Mouse (Mus musculus) lung, adult 2 months (tissue): ENCODE data around the gene E030025P04Rik. TPM values are rescaled to one million over a fixed set of nuclear protein-coding genes. Genes with fewer than 3 reads are reported as not detected.
A peak's percentile ranks its signal among the peaks of the same experiment; 100 is the strongest.

Experiments
- DNase-seq: peaks from one replicate; pipeline ENCODE4 v3.0.0; 2022
- H3K4me1 ChIP-seq: fragments of 200-500 bp; 2 replicates; pipeline ENCODE4 v1.6.1; 2011; ENCODE audit warnings: low read length; ENCODE audit not compliant: control insufficient read depth, insufficient read depth
- H3K4me3 ChIP-seq: fragments of 200-500 bp; replicated peaks from 2 replicates; pipeline ENCODE3; 2011; ENCODE audit warnings: low read depth, mild to moderate bottlenecking, control low read depth, low read length; ENCODE audit errors: extremely low read depth
- CTCF ChIP-seq: fragments of 200-500 bp; IDR thresholded peaks from 2 replicates; pipeline ENCODE4 v1.5.1; 2011; ENCODE audit warnings: mild to moderate bottlenecking, low read length, control low read depth; ENCODE audit not compliant: insufficient read depth
- POLR2A ChIP-seq: fragments of 200-500 bp; IDR thresholded peaks from 2 replicates; pipeline ENCODE4 v1.6.1; 2011; ENCODE audit warnings: low read depth, mild to moderate bottlenecking, control low read depth, low read length, borderline replicate concordance; ENCODE audit errors: extremely low read depth
- WGBS: fragments of 180-500 bp; shearing (Covaris S2); methylation state at CpG from one replicate; pipeline ENCODE4 v1.1.7; 2018; 5-methylcytosine and 5-hydroxymethylcytosine counted together
- polyA plus RNA-seq: library from polyadenylated mRNA; depleted of rRNA; stranded (reverse); fragments of >200 nt; gene quantifications from 2 replicates; pipeline ENCODE4 v1.2.3, GENCODE M21; 2012; rRNA removed

E030025P04Rik gene
- polyA plus RNA-seq = 0.11 and 0.25 TPM in 2 replicates

DNA sequence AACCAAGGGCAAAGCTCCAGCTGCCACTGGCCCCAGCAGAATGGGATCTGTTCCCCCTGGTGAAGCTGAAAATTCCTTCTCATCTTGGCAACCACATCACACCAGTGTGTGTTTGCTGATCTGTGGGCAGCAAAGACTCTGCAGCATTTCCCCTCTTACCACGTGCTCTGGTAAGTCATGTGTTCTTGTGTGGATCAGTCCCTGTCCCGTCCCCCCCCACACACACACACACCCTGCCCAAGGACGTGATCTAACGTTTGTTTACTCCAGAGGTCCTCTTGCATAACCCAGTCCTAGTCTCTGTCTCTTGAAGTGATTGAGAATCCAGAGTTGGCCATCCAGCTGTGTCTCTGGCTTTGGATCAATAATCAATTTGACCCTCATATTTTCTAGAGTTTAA is at the start of gene E030025P04Rik:
Gene E030025P04Rik, minus strand, starts transcription at position 134 of the 400 bp plus-strand sequence.
- Histone ChIP-seq H3K4me3 (no peak within 1 kb of the TSS), H3K4me1 (0 out of 2 replicates have a peak, but pooled peaks cover 4% of the 10 kb centered on the region)
- TF ChIP-seq POLR2A (no peak), CTCF (no peak)
- DNase-seq = peak; percentile 18
- 39% methylated on average over 4 of the region's 4 CpGs for WGBS

DNA sequence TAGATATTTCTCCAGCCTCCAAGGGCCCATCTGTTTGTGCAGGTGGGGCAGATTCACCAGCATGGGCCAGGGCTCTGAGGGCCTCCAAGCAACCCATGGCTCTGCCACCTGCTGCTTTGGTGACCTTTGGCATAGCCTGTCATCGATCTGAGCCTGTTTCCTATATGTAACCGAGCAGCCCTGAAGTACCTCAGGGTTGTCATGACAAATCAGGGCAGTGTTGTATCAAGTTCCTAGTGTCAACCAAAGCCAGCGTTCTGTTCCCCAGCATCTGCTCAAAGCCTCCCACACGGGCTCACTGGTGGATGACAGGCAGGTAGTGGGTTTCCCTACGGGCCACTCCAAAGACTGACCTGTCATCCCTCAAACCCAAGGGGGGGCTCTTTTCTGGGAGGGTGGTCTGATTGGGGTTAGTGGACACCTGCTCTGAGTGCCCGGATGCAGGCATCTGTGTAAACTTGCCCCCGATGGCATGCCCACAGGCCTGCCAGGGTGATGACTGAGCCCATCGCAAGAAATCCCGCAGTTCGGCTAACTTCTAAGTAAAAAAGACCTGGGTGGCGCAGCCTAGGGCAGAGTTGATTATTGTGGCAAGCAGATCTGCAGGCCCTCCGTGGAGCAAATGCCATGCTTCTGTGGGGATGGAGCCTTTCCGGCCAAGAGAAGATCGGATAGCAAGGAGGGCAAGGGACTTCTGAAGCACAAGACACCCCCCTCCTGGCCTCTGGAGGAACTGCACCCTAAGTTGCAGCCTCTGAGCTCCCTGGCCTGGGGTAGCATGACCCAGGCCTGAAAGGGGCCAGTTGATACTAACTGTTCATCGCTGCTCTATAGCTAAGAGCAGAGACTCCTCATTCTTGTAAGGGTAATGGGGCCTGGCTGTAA is 48.7 kb upstream of the E030025P04Rik start:
- peak; percentile 72 for DNase-seq
- WGBS = 55% methylated on average over 15 of the region's 15 CpGs
- no peaks in the 10 kb centered on the region for H3K4me1 ChIP-seq

DNA sequence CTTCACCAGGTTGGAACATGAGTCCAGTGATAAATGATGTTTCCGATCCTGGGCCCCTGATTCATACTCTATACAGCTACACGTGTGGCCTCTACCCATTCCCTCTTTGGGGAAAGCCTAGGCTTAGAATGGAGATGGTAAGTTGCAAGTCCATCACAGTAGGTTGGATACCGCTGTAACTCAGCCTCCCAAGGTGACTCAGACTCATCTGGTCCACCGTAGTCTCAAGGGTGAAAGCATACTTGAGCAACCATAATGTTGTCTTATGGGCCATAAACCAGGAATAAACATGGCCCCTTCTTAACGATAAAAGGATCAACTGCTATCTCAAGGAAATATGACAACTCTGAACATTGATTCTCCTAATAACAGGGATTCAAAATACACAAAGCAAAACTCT is 44.1 kb upstream of the E030025P04Rik start:
- Histone ChIP-seq H3K4me1 (no peaks in the 10 kb centered on the region), H3K4me3 (no peak overlapping the region)
- TF ChIP-seq CTCF (no peak), POLR2A (no peak)
- DNase-seq = no peak
- 87% methylated on average over 5 of the region's 5 CpGs for WGBS

More for the DNA sequence above, 48.7 kb upstream of the E030025P04Rik start:
- TF ChIP-seq CTCF = peak; percentile 91
- TF ChIP-seq POLR2A = no peak
- no peak overlapping the region for H3K4me3 ChIP-seq

DNA sequence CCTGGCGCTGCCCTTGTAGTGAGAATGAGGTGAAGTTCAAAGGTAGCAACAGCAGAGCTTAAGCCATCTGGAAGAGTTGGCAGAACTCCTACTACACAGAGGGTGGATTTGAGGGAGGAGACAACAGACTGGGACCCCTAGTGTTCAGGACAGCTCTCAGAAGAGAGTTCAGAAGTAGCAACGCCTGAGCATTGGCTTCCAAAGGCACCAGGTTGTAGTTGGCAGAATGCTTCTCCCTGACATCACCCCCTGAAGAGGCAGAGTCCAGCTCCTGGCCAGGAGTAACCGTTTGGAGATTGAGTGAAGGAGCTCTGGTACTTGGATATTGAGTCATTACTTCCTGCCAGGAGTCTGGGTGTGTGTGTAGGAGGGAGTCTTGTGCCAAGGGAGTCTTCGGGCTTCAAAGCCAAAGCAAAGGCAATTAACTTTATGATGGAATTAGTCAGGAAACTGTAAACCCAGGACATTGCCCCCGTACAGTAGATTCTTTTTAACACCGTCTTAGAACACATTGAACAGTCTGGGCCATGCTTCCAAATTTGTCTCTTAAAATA is 43.5 kb upstream of the E030025P04Rik start:
- DNase-seq = no peak
- no peak overlapping the region for H3K4me3 ChIP-seq
- H3K4me1 ChIP-seq = no peaks in the 10 kb centered on the region
- WGBS = 55% methylated on average over 6 of the region's 6 CpGs
- TF ChIP-seq POLR2A (no peak), CTCF (no peak)

DNA sequence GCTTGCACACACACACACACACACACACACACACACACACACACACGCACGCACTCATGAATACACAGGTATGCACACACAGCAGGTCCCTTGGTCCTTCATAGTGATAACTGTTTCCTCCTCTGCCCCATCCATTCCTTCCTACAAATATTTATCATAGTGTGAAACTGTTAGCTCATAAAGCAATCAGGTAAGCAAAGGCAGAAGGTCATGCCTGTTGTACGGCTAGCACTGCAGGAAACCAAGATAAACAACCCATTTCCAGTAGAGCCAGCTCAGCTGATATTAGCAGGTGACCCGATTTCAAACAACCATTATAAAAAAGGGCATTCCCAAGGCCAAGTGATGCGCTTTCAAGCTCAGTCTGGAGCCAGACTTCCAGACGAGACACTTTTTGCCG is 36.9 kb upstream of the E030025P04Rik start:
- DNase-seq = no peak
- Histone ChIP-seq H3K4me1 (peaks cover 8% of the 10 kb centered on the region; the same call in 1 of the 2 replicates), H3K4me3 (no peak overlapping the region)
- WGBS = 56% methylated on average over 7 of the region's 7 CpGs
- TF ChIP-seq POLR2A (no peak), CTCF (no peak)

DNA sequence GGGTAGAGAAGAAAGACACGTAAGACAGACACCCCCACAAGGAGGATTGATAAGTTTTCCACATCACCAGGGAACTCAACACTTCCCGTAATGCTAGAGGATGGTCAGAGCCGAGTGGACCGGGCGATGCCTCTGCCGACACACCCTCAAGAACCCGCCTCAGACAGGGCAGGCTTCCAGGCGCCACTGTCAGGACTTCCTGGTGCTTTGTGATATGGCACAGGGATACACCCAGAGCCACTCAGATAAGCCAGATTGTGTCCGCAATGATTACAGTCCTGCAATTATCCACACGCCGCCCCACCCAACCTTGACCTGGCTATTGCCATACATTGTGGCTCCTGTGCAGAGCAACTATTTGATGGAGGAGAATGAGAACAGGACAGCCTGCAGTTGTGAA is 36.1 kb upstream of the E030025P04Rik start:
- TF ChIP-seq POLR2A (no peak), CTCF (no peak)
- 46% methylated on average over 11 of the region's 11 CpGs for WGBS
- no peak overlapping the region for H3K4me3 ChIP-seq
- DNase-seq = peak; percentile 47
- peaks cover 8% of the 10 kb centered on the region; the same call in 1 of the 2 replicates for H3K4me1 ChIP-seq

DNA sequence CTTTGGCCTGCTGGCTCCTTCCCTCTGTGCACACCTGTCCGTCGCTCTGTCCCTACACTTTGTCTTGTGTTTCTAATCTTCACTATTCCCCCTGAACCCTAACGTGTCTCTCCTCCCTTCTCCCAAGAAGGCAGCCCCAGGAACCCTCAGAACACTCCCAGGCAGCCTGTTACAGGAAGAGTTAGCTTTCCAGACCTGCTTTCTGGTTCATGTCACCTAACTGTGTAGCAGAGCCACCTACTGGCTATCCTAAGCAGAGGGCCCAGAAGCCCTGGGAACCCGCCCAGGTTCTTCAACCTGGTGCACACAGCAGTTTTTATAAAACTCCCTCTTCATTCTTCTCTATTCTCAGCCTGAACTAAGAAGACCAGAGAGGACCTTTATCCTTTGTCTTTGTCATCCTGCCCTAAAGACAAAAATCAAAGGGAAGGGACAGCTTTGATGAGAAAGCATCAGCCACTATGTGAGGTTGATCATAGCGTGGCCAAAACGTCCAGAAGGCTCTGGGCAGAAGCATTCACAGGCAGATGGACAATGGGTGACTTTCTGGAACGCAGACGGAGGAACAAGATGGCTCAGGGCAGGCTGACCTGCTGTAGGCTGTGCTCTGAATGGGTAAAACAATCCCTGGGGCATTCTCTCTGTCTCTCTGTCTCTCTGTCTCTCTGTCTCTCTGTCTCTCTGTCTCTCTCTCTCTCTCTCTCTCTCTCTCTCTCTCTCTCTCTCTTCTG is 34.8 kb upstream of the E030025P04Rik start:
- DNase-seq = peak; percentile 19
- Histone ChIP-seq H3K4me3 (no peak overlapping the region), H3K4me1 (peaks cover 11% of the 10 kb centered on the region)
- WGBS = 67% methylated on average over 8 of the region's 8 CpGs
- TF ChIP-seq CTCF = peak; percentile 42
- no peak for TF ChIP-seq POLR2A

DNA sequence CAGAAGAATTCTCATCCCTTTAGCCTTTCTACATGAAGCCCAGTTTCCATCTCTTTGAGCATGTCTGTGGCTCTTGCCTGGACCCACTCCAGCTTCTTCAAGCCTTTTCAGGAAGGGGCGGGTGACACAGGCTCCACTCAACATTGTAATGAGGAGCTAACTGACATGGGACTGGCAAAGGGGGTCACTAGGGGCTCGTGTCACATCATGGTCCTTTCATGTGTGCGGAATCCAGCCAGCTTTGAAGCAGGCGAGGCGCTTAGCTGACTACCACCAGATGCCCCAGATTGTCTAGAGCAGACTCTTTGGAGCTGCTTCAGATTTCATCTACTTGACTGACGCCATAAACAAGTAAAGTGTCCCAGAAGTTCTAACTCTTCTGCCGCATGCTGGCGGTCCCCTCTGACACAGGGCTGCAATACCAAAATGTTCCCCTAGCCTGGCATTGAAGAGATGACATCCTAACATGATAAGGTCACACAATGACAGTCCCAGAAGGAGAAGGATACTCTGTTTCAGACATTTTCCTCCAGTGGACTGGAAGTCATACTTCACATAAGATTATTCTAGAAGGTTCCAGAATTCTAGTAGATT is 31.3 kb upstream of the E030025P04Rik start:
- peak; percentile 18 for DNase-seq
- H3K4me1 ChIP-seq = peaks cover 6% of the 10 kb centered on the region
- no peak overlapping the region for H3K4me3 ChIP-seq
- 69% methylated on average over 8 of the region's 8 CpGs for WGBS
- TF ChIP-seq POLR2A (no peak), CTCF (no peak)

DNA sequence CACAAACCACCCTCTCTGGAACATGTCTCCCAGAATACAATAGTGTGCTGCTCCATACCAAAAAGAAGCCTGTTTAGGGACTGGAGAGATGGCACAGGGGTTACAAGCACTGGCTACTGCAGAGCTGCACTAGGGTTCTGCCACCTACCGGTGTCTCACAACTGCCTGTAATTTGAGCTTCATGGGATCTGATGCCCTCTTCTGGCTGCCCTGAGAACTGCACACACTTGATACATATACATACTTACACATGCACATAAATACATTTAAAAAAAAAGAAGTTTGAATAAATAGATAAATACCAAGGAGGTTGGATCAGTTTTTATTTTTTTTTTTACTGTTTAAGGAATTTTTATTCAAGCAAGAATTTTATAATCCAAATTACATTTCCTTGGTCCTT is 28.1 kb upstream of the E030025P04Rik start:
- no peak for DNase-seq
- peaks cover 2% of the 10 kb centered on the region; the same call in 1 of the 2 replicates for H3K4me1 ChIP-seq
- H3K4me3 ChIP-seq = no peak overlapping the region
- TF ChIP-seq POLR2A (no peak), CTCF (no peak)
- 89% methylated on average over 1 of the region's 1 CpGs for WGBS

DNA sequence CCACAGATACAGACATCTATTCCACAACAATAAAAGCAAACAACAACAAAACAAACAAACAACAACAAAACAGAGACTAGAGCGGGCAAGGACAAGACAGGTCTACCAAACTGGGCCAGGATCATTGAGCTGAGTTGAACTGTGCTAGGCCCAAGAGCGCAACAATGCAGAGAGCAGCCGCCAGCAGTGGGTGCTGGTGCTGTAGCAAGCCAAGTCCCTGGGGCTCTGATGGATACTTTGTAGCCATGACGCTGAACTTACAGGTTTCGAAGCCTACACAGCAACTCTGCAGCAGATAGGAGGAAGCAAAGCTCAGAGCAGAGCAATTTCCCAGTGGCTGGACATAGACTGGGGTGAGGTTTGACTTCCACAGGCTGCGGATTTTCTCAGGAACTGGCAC is 26.6 kb upstream of the E030025P04Rik start:
- TF ChIP-seq CTCF (no peak), POLR2A (no peak)
- Histone ChIP-seq H3K4me3 (no peak overlapping the region), H3K4me1 (peaks cover 2% of the 10 kb centered on the region; the same call in 1 of the 2 replicates)
- no peak for DNase-seq
- WGBS = 94% methylated on average over 6 of the region's 6 CpGs
